Comparison of ENCODE assay signal across 8 mouse cellular contexts in genomic region chr11:78984483-78985177, GRCm38 (mm10). TPM values are rescaled to one million over a fixed set of nuclear protein-coding genes. Genes with fewer than 3 reads are reported as not detected.
A peak's percentile ranks its signal among the peaks of the same experiment; 100 is the strongest.
DNase-seq lines count a peak whose midpoint lies in the region; ATAC-seq lines count a peak whose summit lies in the region.

Lgals9 (minus strand) TSS chr11:78984946.

- H3K4me1 ChIP-seq in neural tube, embryonic 12.5 days, result no peaks in the 10 kb centered on the region
- H3K4me1 ChIP-seq in heart, embryonic 15.5 days (replicated peaks), result peaks cover 9% of the 10 kb centered on the region
- no peaks in the 10 kb centered on the region for H3K4me1 ChIP-seq in midbrain, embryonic 16.5 days (ENCODE audit: control insufficient read depth, insufficient read depth, low read length)

- 72% methylated on average over 10 of the region's 10 CpGs for WGBS in neural tube, embryonic 12.5 days
- WGBS in heart, embryonic 15.5 days, result 35% methylated on average over 10 of the region's 10 CpGs
- WGBS in large intestine, adult 2 months, result 5% methylated on average over 10 of the region's 10 CpGs
- 83% methylated on average over 10 of the region's 10 CpGs for WGBS in midbrain, embryonic 16.5 days

- no peak for ATAC-seq in neural tube, embryonic 12.5 days (ENCODE audit: low FRiP score, low read depth)
- peak; percentile 85 for ATAC-seq in heart, embryonic 15.5 days (replicated peaks; ENCODE audit: insufficient number of reproducible peaks, insufficient read depth, low FRiP score, low read depth)
- ATAC-seq in midbrain, embryonic 16.5 days, result no peak

- no peak for DNase-seq in neural tube, embryonic 10.5 days (ENCODE audit: extremely low spot score, low spot score)
- DNase-seq in c-Kit-positive CD71-positive TER-119-negative erythroid progenitor cells, embryonic 14.5 days (ENCODE audit: low read depth), result peak; percentile 50
- DNase-seq in large intestine, adult 2 months (ENCODE audit: low read depth, low spot score), result peak; percentile 96
- DNase-seq in naive thymus-derived CD4-positive, alpha-beta T cell, adult 2 months (ENCODE audit: low read depth), result peak; percentile 82
- DNase-seq in thymus, postnatal 36 days, result peak; percentile 64 to 71

- H3K36me3 ChIP-seq in neural tube, embryonic 12.5 days, result no peaks in the 10 kb centered on the region
- no peaks in the 10 kb centered on the region for H3K36me3 ChIP-seq in heart, embryonic 15.5 days
- H3K36me3 ChIP-seq in midbrain, embryonic 16.5 days (ENCODE audit: control insufficient read depth, insufficient read depth, low read length), result no peaks in the 10 kb centered on the region

- no peak within 1 kb of the TSS for H3K4me2 ChIP-seq in neural tube, embryonic 12.5 days (replicated peaks)
- H3K4me2 ChIP-seq in heart, embryonic 15.5 days, result peak within 1 kb of the TSS; percentile 56
- no peak within 1 kb of the TSS for H3K4me2 ChIP-seq in midbrain, embryonic 16.5 days (ENCODE audit: low read length)

- no peaks in the 10 kb centered on the region for H3K27me3 ChIP-seq in neural tube, embryonic 12.5 days (replicated peaks)
- H3K27me3 ChIP-seq in heart, embryonic 15.5 days, result no peaks in the 10 kb centered on the region
- no peaks in the 10 kb centered on the region for H3K27me3 ChIP-seq in midbrain, embryonic 16.5 days (ENCODE audit: control insufficient read depth, insufficient read depth, low read depth, low read length)

- H3K4me3 ChIP-seq in neural tube, embryonic 12.5 days, result no peak within 1 kb of the TSS
- peak within 1 kb of the TSS; percentile 48 for H3K4me3 ChIP-seq in heart, embryonic 15.5 days
- no peak within 1 kb of the TSS for H3K4me3 ChIP-seq in midbrain, embryonic 16.5 days (ENCODE audit: low read depth, low read length)

- no peak within 1 kb of the TSS for H3K27ac ChIP-seq in neural tube, embryonic 12.5 days
- peak within 1 kb of the TSS; percentile 58 for H3K27ac ChIP-seq in heart, embryonic 15.5 days
- no peak within 1 kb of the TSS for H3K27ac ChIP-seq in midbrain, embryonic 16.5 days (ENCODE audit: low read length)

- H3K9me3 ChIP-seq in neural tube, embryonic 12.5 days, result no peaks in the 10 kb centered on the region
- no peaks in the 10 kb centered on the region for H3K9me3 ChIP-seq in heart, embryonic 15.5 days (replicated peaks)
- H3K9me3 ChIP-seq in midbrain, embryonic 16.5 days (replicated peaks; ENCODE audit: control insufficient read depth, low read length, poor library complexity, severe bottlenecking), result no peaks in the 10 kb centered on the region

- H3K9ac ChIP-seq in neural tube, embryonic 12.5 days, result no peak within 1 kb of the TSS
- H3K9ac ChIP-seq in heart, embryonic 15.5 days, result peak within 1 kb of the TSS; percentile 12
- H3K9ac ChIP-seq in midbrain, embryonic 16.5 days (ENCODE audit: low read depth, low read length), result no peak within 1 kb of the TSS

RNA-seq across cellular contexts. Expression of gene Lgals9, which starts in this region (rescaled TPM):
- 7.9 and 10.3 TPM in 2 replicates for polyA plus RNA-seq in neural tube, embryonic 12.5 days (2016; fragmentation: Nextera tagmentation; extraction: Ambion mirVana)
- polyA plus RNA-seq in heart, embryonic 15.5 days (2015; fragmentation: Nextera tagmentation; extraction: Ambion mirVana), result 54.4 and 86.9 TPM in 2 replicates
- polyA plus RNA-seq in large intestine, adult 2 months (2012; rRNA removed), result 712 and 1,075 TPM in 2 replicates
- 7.6 and 8.0 TPM in 2 replicates for polyA plus RNA-seq in midbrain, embryonic 16.5 days (2015; fragmentation: Nextera tagmentation; extraction: Ambion mirVana)
